Mouse (Mus musculus) liver, postnatal 0 days (tissue): ENCODE results near the gene Gm20388.

Source experiments
- CTCF ChIP-seq: sonication (generic); IDR thresholded peaks from 2 replicates; pipeline ENCODE4 v1.5.1; 2016; ENCODE audit warnings: antibody characterized with exemption, low read depth
- EP300 ChIP-seq: IDR thresholded peaks from 2 replicates; pipeline ENCODE4 v1.6.1; 2016; ENCODE audit warnings: antibody characterized with exemption, low read depth, mild to moderate bottlenecking

- TF ChIP-seq CTCF (no peak), EP300 (no peak)
Measured at GRCm38 (mm10) chr8:124082616-124083015, 4172.0 kb downstream of the Gm20388 start.
